Mouse (Mus musculus) olfactory bulb, adult 2 months (tissue): ENCODE data around the gene Nr2f2.

Experiments used
- CTCF ChIP-seq: fragments of 200-500 bp; IDR thresholded peaks from 2 replicates; pipeline ENCODE4 v1.5.1; 2012; ENCODE audit warnings: low read depth, mild to moderate bottlenecking, low read length, moderate library complexity; ENCODE audit not compliant: insufficient read depth
- POLR2A ChIP-seq: fragments of 200-500 bp; IDR thresholded peaks from 2 replicates; pipeline ENCODE4 v1.6.1; 2012; ENCODE audit warnings: mild to moderate bottlenecking, low read depth, low read length, moderate library complexity; ENCODE audit not compliant: insufficient read depth

DNA sequence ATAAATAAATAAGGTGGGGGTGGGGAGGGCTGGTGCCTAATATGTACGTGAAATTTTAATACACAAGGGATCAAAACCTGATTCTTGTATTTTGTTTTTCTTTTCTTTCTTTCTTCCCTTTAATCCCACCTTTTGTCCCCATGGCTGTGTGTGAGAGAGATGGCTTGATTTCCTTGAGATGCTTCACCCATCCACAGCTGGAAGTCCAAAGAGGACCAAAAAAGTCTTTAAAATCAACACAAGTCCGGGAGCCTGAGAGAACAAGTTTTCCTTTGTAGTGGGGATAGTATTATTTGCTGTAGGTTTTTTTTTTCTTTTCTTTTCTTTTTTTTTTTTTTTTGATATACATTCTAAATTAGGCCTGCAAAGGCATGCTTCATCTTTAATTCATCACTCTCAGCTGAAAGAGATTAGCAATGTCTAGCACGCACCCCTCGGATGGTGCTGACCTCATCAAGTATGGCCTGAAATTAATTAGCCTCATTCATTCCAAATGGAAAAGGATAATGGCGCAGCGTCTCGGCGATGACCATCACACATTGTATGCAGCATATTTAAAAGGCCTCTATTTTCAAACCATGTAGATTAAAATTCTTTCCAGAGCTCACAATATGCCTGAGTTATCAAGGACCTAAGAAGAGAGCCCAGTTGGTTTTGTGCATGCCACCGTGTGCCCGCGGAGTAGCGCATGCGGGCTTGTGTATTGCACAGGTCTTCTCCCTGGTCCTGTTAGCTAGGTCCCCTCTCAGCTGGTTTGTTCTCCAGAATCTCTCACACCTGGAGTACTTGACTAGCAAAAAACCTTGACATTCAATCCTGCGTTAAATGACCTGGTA, 15.1 kb upstream of the Nr2f2 start:
- no peak for TF ChIP-seq CTCF
- no peak for TF ChIP-seq POLR2A
